Mouse (Mus musculus): ENCODE results near the gene Lmod3. TPM values are rescaled to one million over a fixed set of nuclear protein-coding genes. Genes with fewer than 3 reads are reported as not detected.

The Lmod3 gene
- polyA plus RNA-seq, 1 experiment from 2014 or later: 24.7 TPM

- H3K9ac ChIP-seq: peak within 1 kb of the TSS; percentile 78
- H3K4me1 ChIP-seq (replicated peaks): peaks cover 30% of the 10 kb centered on the region
- peak within 1 kb of the TSS; percentile 73 for H3K4me3 ChIP-seq
- H3K4me2 ChIP-seq: peak within 1 kb of the TSS; percentile 81
- H3K27ac ChIP-seq: peak within 1 kb of the TSS; percentile 82
- no peaks in the 10 kb centered on the region for H3K27me3 ChIP-seq
- H3K9me3 ChIP-seq (replicated peaks): no peaks in the 10 kb centered on the region
- H3K36me3 ChIP-seq: 0 out of 2 replicates have a peak, but pooled peaks cover 9% of the 10 kb centered on the region
- WGBS: 8% methylated on average over 32 of the region's 32 CpGs
- ATAC-seq (replicated peaks; ENCODE audit: insufficient number of reproducible peaks, insufficient read depth, low FRiP score, low read depth): peak; percentile 48; the same call in 1 of the 2 replicates
Measured at GRCm38 (mm10) chr6:97210191-97210961, 42.2 kb downstream of the Lmod3 start, which contains the start of gene Arl6ip5. TSS of gene Arl6ip5 (plus strand) at chr6:97210689.

- ATAC-seq (replicated peaks; ENCODE audit: insufficient number of reproducible peaks, insufficient read depth, low FRiP score, low read depth): no peak
- 82% methylated on average over 4 of the region's 4 CpGs for WGBS
Measured at GRCm38 (mm10) chr6:97209751-97210150, 42.8 kb downstream of the Lmod3 start.

DNA sequence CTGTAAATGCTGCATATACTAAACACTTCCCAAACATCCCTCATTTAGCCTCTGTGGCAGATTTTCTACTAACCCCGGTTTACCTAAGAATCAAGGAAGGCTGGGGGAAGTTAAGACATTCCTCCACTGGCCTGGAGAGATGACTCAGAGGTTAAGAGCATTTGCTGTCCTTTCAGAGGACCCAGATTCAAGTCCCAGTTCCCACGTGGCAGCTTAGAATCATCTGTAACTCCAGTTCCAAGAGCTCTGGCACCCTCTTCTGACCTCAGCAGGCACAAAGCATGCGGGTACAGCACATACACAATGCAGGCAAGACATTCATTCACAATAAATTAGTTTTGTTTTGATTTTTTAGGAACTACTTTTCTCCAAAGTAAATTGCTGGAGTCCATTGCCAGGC is 43.4 kb downstream of the Lmod3 start:
- no peak for ATAC-seq (replicated peaks; ENCODE audit: insufficient number of reproducible peaks, insufficient read depth, low FRiP score, low read depth)
- Histone ChIP-seq H3K9me3 (replicated peaks) (no peaks in the 10 kb centered on the region), H3K36me3 (no peaks in the 10 kb centered on the region), H3K4me1 (replicated peaks) (peaks cover 35% of the 10 kb centered on the region), H3K9ac (no peak overlapping the region), H3K27ac (no peak overlapping the region), H3K4me3 (no peak overlapping the region), H3K27me3 (no peaks in the 10 kb centered on the region), H3K4me2 (no peak overlapping the region)
- WGBS: 54% methylated on average over 3 of the region's 3 CpGs

More at GRCm38 (mm10) chr6:97209751-97210150, 42.8 kb downstream of the Lmod3 start:
- 0 out of 2 replicates have a peak, but pooled peaks cover 3% of the 10 kb centered on the region for H3K36me3 ChIP-seq
- no peaks in the 10 kb centered on the region for H3K9me3 ChIP-seq (replicated peaks)
- H3K27me3 ChIP-seq: no peaks in the 10 kb centered on the region
- peaks cover 30% of the 10 kb centered on the region for H3K4me1 ChIP-seq (replicated peaks)
- peak overlapping the region; percentile 81; the same call in 1 of the 2 replicates for H3K4me2 ChIP-seq
- H3K27ac ChIP-seq: peak overlapping the region; percentile 25; the same call in 1 of the 2 replicates
- no peak overlapping the region for H3K9ac ChIP-seq
- H3K4me3 ChIP-seq: no peak overlapping the region

DNA sequence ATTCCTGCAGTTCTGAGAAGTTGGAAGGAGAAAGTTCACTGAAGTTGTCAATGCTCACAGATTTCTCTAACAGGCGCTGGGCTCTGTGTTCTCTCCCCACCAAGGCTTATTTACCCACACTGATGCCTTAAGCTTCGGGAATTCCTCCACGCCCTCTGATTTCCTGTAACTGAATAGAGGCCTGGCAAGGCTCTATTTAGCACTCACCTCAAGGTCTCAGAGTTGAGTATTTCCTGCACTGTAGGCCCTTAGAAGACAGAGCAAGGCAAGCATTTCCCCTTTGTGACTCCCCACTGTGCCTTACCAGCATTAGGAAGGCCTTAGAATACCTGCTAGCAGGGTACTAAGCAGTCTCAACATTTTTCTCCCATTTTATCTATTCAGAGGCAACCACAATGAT is 44.2 kb downstream of the Lmod3 start:
- Histone ChIP-seq H3K36me3 (no peaks in the 10 kb centered on the region), H3K9ac (no peak overlapping the region), H3K4me2 (no peak overlapping the region), H3K9me3 (replicated peaks) (no peaks in the 10 kb centered on the region), H3K27ac (no peak overlapping the region; the same call in 1 of the 2 replicates), H3K4me3 (no peak overlapping the region), H3K27me3 (no peaks in the 10 kb centered on the region), H3K4me1 (replicated peaks) (peaks cover 34% of the 10 kb centered on the region)
- ATAC-seq (replicated peaks; ENCODE audit: insufficient number of reproducible peaks, insufficient read depth, low FRiP score, low read depth): no peak
- WGBS: 40% methylated on average over 3 of the region's 3 CpGs

DNA sequence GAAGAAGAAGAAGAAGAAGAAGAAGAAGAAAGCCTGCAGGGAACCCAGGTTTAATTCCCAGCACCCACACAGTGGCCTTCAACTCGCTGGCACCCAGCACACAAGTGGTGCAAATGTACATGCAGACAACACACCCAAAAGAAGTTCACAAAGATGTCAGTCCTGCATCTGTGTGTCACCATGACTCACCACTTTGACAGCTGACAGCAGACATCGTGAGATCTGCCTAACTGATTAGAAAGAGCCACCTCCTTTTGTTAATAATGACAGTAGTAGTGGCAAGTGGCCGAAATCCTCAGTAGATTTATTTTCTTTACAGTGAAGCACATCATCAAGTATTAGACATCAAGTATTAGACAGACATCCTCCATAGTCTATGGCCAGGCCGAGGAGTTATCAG is 45.5 kb downstream of the Lmod3 start:
- Histone ChIP-seq H3K9ac (no peak overlapping the region), H3K4me2 (no peak overlapping the region), H3K27ac (no peak overlapping the region), H3K27me3 (no peaks in the 10 kb centered on the region), H3K4me1 (replicated peaks) (peaks cover 24% of the 10 kb centered on the region), H3K9me3 (replicated peaks) (no peaks in the 10 kb centered on the region), H3K4me3 (no peak overlapping the region), H3K36me3 (no peaks in the 10 kb centered on the region)
- WGBS: 72% methylated on average over 4 of the region's 4 CpGs
- no peak for ATAC-seq (replicated peaks; ENCODE audit: insufficient number of reproducible peaks, insufficient read depth, low FRiP score, low read depth)

- Histone ChIP-seq H3K9me3 (replicated peaks) (no peaks in the 10 kb centered on the region), H3K4me3 (peak within 1 kb of the TSS; percentile 94), H3K27me3 (no peaks in the 10 kb centered on the region), H3K9ac (peak within 1 kb of the TSS; percentile 99), H3K27ac (peak within 1 kb of the TSS; percentile 82), H3K36me3 (0 out of 2 replicates have a peak, but pooled peaks cover 8% of the 10 kb centered on the region), H3K4me1 (replicated peaks) (peaks cover 17% of the 10 kb centered on the region), H3K4me2 (peak within 1 kb of the TSS; percentile 70)
- 1% methylated on average over 38 of the region's 38 CpGs for WGBS
- ATAC-seq (replicated peaks; ENCODE audit: insufficient number of reproducible peaks, insufficient read depth, low FRiP score, low read depth): peak; percentile 99
Measured at GRCm38 (mm10) chr6:97205439-97205885, 47.1 kb downstream of the Lmod3 start, which contains the start of gene Uba3. TSS of gene Uba3 (minus strand) at chr6:97205647.

- Histone ChIP-seq H3K36me3 (0 out of 2 replicates have a peak, but pooled peaks cover 8% of the 10 kb centered on the region), H3K9me3 (replicated peaks) (no peaks in the 10 kb centered on the region), H3K9ac (peak overlapping the region; percentile 99), H3K4me3 (peak overlapping the region; percentile 94), H3K4me2 (peak overlapping the region; percentile 70), H3K27me3 (no peaks in the 10 kb centered on the region), H3K4me1 (replicated peaks) (peaks cover 12% of the 10 kb centered on the region), H3K27ac (peak overlapping the region; percentile 82)
- ATAC-seq (replicated peaks; ENCODE audit: insufficient number of reproducible peaks, insufficient read depth, low FRiP score, low read depth): peak; percentile 50
- WGBS: under 1% methylated on average over 16 of the region's 16 CpGs
Measured at GRCm38 (mm10) chr6:97204952-97205351, 47.6 kb downstream of the Lmod3 start.

DNA sequence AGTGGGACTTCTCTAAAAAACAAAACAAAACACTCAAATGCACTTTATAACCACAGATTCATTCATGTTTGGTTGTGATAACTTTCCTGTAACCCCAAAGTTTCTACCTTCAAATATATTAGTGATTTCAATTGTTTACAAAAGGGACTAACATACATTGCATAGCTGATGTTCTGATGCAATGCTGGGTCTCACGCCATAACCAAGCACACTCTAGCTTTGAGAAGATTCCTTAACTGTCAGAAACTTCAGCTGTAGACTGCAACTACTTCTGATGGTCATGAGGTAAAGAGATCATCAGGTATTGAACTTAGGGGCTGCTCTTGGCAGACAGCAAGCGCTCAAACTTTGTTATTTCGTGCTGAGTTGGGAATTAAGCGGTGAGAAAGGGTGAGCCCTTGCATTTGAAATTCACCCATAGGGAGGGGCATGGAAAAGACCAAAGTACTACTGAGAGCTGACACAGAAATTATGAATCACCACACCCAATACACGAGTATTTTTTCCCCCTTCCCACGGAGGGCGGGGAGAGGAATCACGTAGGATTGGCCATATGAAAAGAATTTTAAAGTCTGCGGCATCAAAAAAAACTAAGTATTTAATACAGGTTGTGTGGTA is 48.2 kb downstream of the Lmod3 start:
- no peak for ATAC-seq (replicated peaks; ENCODE audit: insufficient number of reproducible peaks, insufficient read depth, low FRiP score, low read depth)
- H3K27ac ChIP-seq: no peak overlapping the region
- H3K9me3 ChIP-seq (replicated peaks): no peaks in the 10 kb centered on the region
- peaks cover 11% of the 10 kb centered on the region for H3K4me1 ChIP-seq (replicated peaks)
- H3K4me2 ChIP-seq: peak overlapping the region; percentile 70
- H3K9ac ChIP-seq: peak overlapping the region; percentile 99
- H3K4me3 ChIP-seq: peak overlapping the region; percentile 94
- 18% methylated on average over 9 of the region's 9 CpGs for WGBS
- 0 out of 2 replicates have a peak, but pooled peaks cover 8% of the 10 kb centered on the region for H3K36me3 ChIP-seq
- H3K27me3 ChIP-seq: no peaks in the 10 kb centered on the region

GRCm38 (mm10) chr6:97202477-97202876 is 50.1 kb downstream of the Lmod3 start:
- Histone ChIP-seq H3K27me3 (no peaks in the 10 kb centered on the region), H3K4me2 (no peak overlapping the region), H3K4me1 (replicated peaks) (peaks cover 11% of the 10 kb centered on the region), H3K9ac (no peak overlapping the region), H3K36me3 (peaks cover 16% of the 10 kb centered on the region), H3K27ac (no peak overlapping the region), H3K9me3 (replicated peaks) (no peaks in the 10 kb centered on the region), H3K4me3 (no peak overlapping the region)
- WGBS: 82% methylated on average over 3 of the region's 3 CpGs
- no peak for ATAC-seq (replicated peaks; ENCODE audit: insufficient number of reproducible peaks, insufficient read depth, low FRiP score, low read depth)

DNA sequence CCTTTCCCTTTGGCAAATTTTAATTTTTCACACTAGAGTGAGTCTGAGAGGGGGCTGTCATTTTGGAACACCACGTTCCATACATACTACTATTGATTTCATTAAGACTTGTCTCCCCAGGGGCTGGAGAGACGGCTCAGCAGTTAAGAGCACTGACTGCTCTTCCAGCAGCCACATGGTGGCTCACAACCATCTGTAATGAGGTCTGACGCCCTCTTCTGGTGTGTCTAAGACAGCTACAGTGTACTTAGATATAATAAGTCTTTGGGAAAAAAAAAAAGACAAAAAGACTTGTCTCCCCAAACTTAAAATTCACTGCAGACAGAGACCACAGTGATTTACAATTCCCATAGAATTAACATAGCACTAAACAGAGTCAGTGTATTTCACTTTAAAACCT is 52.1 kb downstream of the Lmod3 start:
- no peak for ATAC-seq (replicated peaks; ENCODE audit: insufficient number of reproducible peaks, insufficient read depth, low FRiP score, low read depth)
- WGBS: 71% methylated on average over 3 of the region's 3 CpGs
- Histone ChIP-seq H3K36me3 (peaks cover 36% of the 10 kb centered on the region), H3K4me3 (no peak overlapping the region), H3K4me2 (no peak overlapping the region), H3K9ac (no peak overlapping the region), H3K27ac (no peak overlapping the region), H3K4me1 (replicated peaks) (peaks cover 11% of the 10 kb centered on the region), H3K27me3 (no peaks in the 10 kb centered on the region), H3K9me3 (replicated peaks) (no peaks in the 10 kb centered on the region)
